Mouse (Mus musculus): ENCODE data around the gene Ugt1a2.

DNA sequence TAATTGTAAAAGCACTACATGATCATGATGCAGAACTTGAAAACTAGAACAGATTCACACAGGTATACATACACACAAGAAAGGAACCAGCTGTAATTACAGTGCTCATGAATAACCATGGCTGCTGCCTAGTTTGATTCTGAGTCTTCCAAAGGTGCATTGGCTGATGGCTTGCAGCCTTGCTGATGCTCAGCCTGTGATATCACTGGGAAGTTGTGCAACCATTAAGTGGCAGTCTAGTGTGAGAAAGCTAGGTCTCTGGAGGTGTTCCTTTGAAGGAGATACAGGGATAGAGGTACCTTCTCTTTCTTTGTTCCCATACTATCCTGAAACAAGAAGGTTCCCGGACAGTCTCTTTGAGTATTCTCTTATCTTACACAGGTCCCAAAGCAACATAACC lies 18.7 kb downstream of the Ugt1a2 start:
- no peak for TF ChIP-seq CTCF (IDR thresholded peaks at IDR 0.05; ENCODE audit: control insufficient read depth, insufficient read depth, insufficient read length)
- TF ChIP-seq USF1 (IDR thresholded peaks at IDR 0.05; ENCODE audit: low read depth), result no peak
- TF ChIP-seq MAX (IDR thresholded peaks at IDR 0.05), result no peak
- TF ChIP-seq MYOG (IDR thresholded peaks at IDR 0.05; ENCODE audit: control insufficient read depth, extremely low read depth, insufficient read length), result no peak
- no peak for TF ChIP-seq CEBPB (IDR thresholded peaks at IDR 0.05; ENCODE audit: low read depth)
- no peak for TF ChIP-seq FOSL1 (IDR thresholded peaks at IDR 0.05; ENCODE audit: insufficient read depth, low read length, poor library complexity, severe bottlenecking)
- TF ChIP-seq MYOD1 (IDR thresholded peaks at IDR 0.05; ENCODE audit: control insufficient read depth, insufficient read length, low read depth), result no peak
